Mouse (Mus musculus): ENCODE measurements at regions not wholly inside any gene's neighbourhood (a gene's known extent, or its start where the extent isn't known, plus 50 kb on each side); places are given as distances from the start of the nearest gene placed in this dataset.

- Histone ChIP-seq H3K36me3 (no peaks in the 10 kb centered on the region), H3K4me1 (no peaks in the 10 kb centered on the region), H3K4me3 (replicated peaks) (no peak overlapping the region), H3K27ac (no peak overlapping the region), H3K9ac (no peak overlapping the region), H3K9me3 (replicated peaks) (no peaks in the 10 kb centered on the region), H3K27me3 (no peaks in the 10 kb centered on the region), H3K4me2 (no peak overlapping the region)
- ATAC-seq (replicated peaks; ENCODE audit: low FRiP score), result 0 out of 2 replicates have a peak, but pooled peaks have one; percentile 25
- WGBS, result 56% methylated on average over 6 of the region's 6 CpGs
Observed at GRCm38 (mm10) chr10:105704472-105705235, 130.4 kb upstream of the Tmtc2 start.

GRCm38 (mm10) chr10:105693131-105693530 lies 118.9 kb upstream of the Tmtc2 start:
- Histone ChIP-seq H3K36me3 (no peaks in the 10 kb centered on the region), H3K9me3 (replicated peaks) (no peaks in the 10 kb centered on the region), H3K27ac (no peak overlapping the region), H3K9ac (no peak overlapping the region), H3K4me2 (no peak overlapping the region), H3K27me3 (no peaks in the 10 kb centered on the region), H3K4me1 (no peaks in the 10 kb centered on the region), H3K4me3 (replicated peaks) (no peak overlapping the region)
- ATAC-seq (replicated peaks; ENCODE audit: low FRiP score), result no peak
- WGBS, result 60% methylated on average over 4 of the region's 4 CpGs

GRCm38 (mm10) chr10:105689388-105689787 lies 115.1 kb upstream of the Tmtc2 start:
- no peaks in the 10 kb centered on the region for H3K27me3 ChIP-seq
- H3K4me2 ChIP-seq, result no peak overlapping the region
- no peak overlapping the region for H3K27ac ChIP-seq
- WGBS, result 83% methylated on average over 9 of the region's 9 CpGs
- no peak for ATAC-seq (replicated peaks; ENCODE audit: low FRiP score)
- no peaks in the 10 kb centered on the region for H3K4me1 ChIP-seq
- no peak overlapping the region for H3K4me3 ChIP-seq (replicated peaks)
- no peaks in the 10 kb centered on the region for H3K36me3 ChIP-seq
- H3K9me3 ChIP-seq (replicated peaks), result no peaks in the 10 kb centered on the region
- no peak overlapping the region for H3K9ac ChIP-seq

GRCm38 (mm10) chr10:105688879-105689278 lies 114.6 kb upstream of the Tmtc2 start:
- no peaks in the 10 kb centered on the region for H3K36me3 ChIP-seq
- no peak overlapping the region for H3K27ac ChIP-seq
- WGBS, result 83% methylated on average over 9 of the region's 9 CpGs
- ATAC-seq (replicated peaks; ENCODE audit: low FRiP score), result no peak
- no peak overlapping the region for H3K9ac ChIP-seq
- H3K27me3 ChIP-seq, result no peaks in the 10 kb centered on the region
- no peak overlapping the region for H3K4me3 ChIP-seq (replicated peaks)
- H3K4me2 ChIP-seq, result no peak overlapping the region
- H3K4me1 ChIP-seq, result no peaks in the 10 kb centered on the region
- no peaks in the 10 kb centered on the region for H3K9me3 ChIP-seq (replicated peaks)

- Histone ChIP-seq H3K9ac (no peak overlapping the region), H3K4me1 (no peaks in the 10 kb centered on the region), H3K4me3 (replicated peaks) (no peak overlapping the region), H3K9me3 (replicated peaks) (no peaks in the 10 kb centered on the region), H3K27me3 (no peaks in the 10 kb centered on the region), H3K36me3 (no peaks in the 10 kb centered on the region), H3K4me2 (no peak overlapping the region), H3K27ac (no peak overlapping the region)
- 69% methylated on average over 5 of the region's 5 CpGs for WGBS
- ATAC-seq (replicated peaks; ENCODE audit: low FRiP score), result no peak
Observed at GRCm38 (mm10) chr10:105686876-105687275, 112.6 kb upstream of the Tmtc2 start.

GRCm38 (mm10) chr10:105679598-105679997 lies 105.3 kb upstream of the Tmtc2 start:
- Histone ChIP-seq H3K36me3 (no peaks in the 10 kb centered on the region), H3K9me3 (replicated peaks) (no peaks in the 10 kb centered on the region), H3K27ac (no peak overlapping the region), H3K9ac (no peak overlapping the region), H3K4me3 (replicated peaks) (no peak overlapping the region), H3K4me2 (no peak overlapping the region), H3K4me1 (no peaks in the 10 kb centered on the region), H3K27me3 (no peaks in the 10 kb centered on the region)
- ATAC-seq (replicated peaks; ENCODE audit: low FRiP score), result no peak
- 81% methylated on average over 6 of the region's 6 CpGs for WGBS

- Histone ChIP-seq H3K9ac (no peak overlapping the region), H3K4me1 (no peaks in the 10 kb centered on the region), H3K36me3 (no peaks in the 10 kb centered on the region), H3K27me3 (no peaks in the 10 kb centered on the region), H3K4me3 (replicated peaks) (no peak overlapping the region), H3K27ac (no peak overlapping the region), H3K9me3 (replicated peaks) (no peaks in the 10 kb centered on the region), H3K4me2 (no peak overlapping the region)
- WGBS, result 78% methylated on average over 2 of the region's 2 CpGs
- no peak for ATAC-seq (replicated peaks; ENCODE audit: low FRiP score)
Observed at GRCm38 (mm10) chr10:105666959-105667358, 92.7 kb upstream of the Tmtc2 start.

GRCm38 (mm10) chr10:105660761-105661160 lies 86.5 kb upstream of the Tmtc2 start:
- whole genome bisulfite sequencing, result 89% methylated on average over 7 of the region's 7 CpGs

GRCm38 (mm10) chr10:105656788-105657187 lies 82.5 kb upstream of the Tmtc2 start:
- WGBS, result 61% methylated on average over 2 of the region's 2 CpGs
- no peak overlapping the region for H3K4me3 ChIP-seq (replicated peaks)
- ATAC-seq (replicated peaks; ENCODE audit: low FRiP score), result no peak

More at GRCm38 (mm10) chr10:105660761-105661160, 86.5 kb upstream of the Tmtc2 start:
- Histone ChIP-seq H3K4me2 (no peak overlapping the region), H3K36me3 (no peaks in the 10 kb centered on the region), H3K27ac (no peak overlapping the region), H3K4me3 (replicated peaks) (no peak overlapping the region), H3K4me1 (no peaks in the 10 kb centered on the region), H3K27me3 (no peaks in the 10 kb centered on the region), H3K9me3 (replicated peaks) (no peaks in the 10 kb centered on the region), H3K9ac (no peak overlapping the region)
- no peak for ATAC-seq (replicated peaks; ENCODE audit: low FRiP score)

GRCm38 (mm10) chr10:105652475-105652874 lies 78.2 kb upstream of the Tmtc2 start:
- Histone ChIP-seq H3K4me1 (no peaks in the 10 kb centered on the region), H3K27me3 (no peaks in the 10 kb centered on the region), H3K36me3 (no peaks in the 10 kb centered on the region), H3K9ac (no peak overlapping the region), H3K27ac (no peak overlapping the region), H3K9me3 (replicated peaks) (no peaks in the 10 kb centered on the region), H3K4me3 (replicated peaks) (no peak overlapping the region), H3K4me2 (no peak overlapping the region)
- 94% methylated on average over 2 of the region's 2 CpGs for WGBS
- no peak for ATAC-seq (replicated peaks; ENCODE audit: low FRiP score)

More at GRCm38 (mm10) chr10:105656788-105657187, 82.5 kb upstream of the Tmtc2 start:
- Histone ChIP-seq H3K4me1 (no peaks in the 10 kb centered on the region), H3K9me3 (replicated peaks) (no peaks in the 10 kb centered on the region), H3K27ac (no peak overlapping the region), H3K4me2 (no peak overlapping the region), H3K27me3 (no peaks in the 10 kb centered on the region), H3K36me3 (no peaks in the 10 kb centered on the region), H3K9ac (no peak overlapping the region)

GRCm38 (mm10) chr10:105639011-105639451 lies 64.8 kb upstream of the Tmtc2 start:
- H3K9me3 ChIP-seq (replicated peaks), result no peaks in the 10 kb centered on the region
- no peaks in the 10 kb centered on the region for H3K36me3 ChIP-seq
- no peak overlapping the region for H3K9ac ChIP-seq
- H3K4me3 ChIP-seq (replicated peaks), result no peak overlapping the region
- ATAC-seq (replicated peaks; ENCODE audit: low FRiP score), result peak; percentile 18; the same call in 1 of the 2 replicates
- no peak overlapping the region for H3K4me2 ChIP-seq
- H3K27ac ChIP-seq, result no peak overlapping the region
- H3K4me1 ChIP-seq, result 0 out of 2 replicates have a peak, but pooled peaks cover 3% of the 10 kb centered on the region
- no peaks in the 10 kb centered on the region for H3K27me3 ChIP-seq
- WGBS, result 91% methylated on average over 9 of the region's 9 CpGs

GRCm38 (mm10) chr10:105638500-105638899 lies 64.2 kb upstream of the Tmtc2 start:
- Histone ChIP-seq H3K27ac (no peak overlapping the region), H3K4me3 (replicated peaks) (no peak overlapping the region), H3K4me2 (no peak overlapping the region), H3K4me1 (0 out of 2 replicates have a peak, but pooled peaks cover 3% of the 10 kb centered on the region), H3K36me3 (no peaks in the 10 kb centered on the region), H3K27me3 (no peaks in the 10 kb centered on the region), H3K9me3 (replicated peaks) (no peaks in the 10 kb centered on the region), H3K9ac (no peak overlapping the region)
- 66% methylated on average over 10 of the region's 10 CpGs for WGBS
- 0 out of 2 replicates have a peak, but pooled peaks have one; percentile 43 for ATAC-seq (replicated peaks; ENCODE audit: low FRiP score)
